Mouse (Mus musculus) kidney, postnatal 36 days (tissue): Measurements from ENCODE around the gene Phtf1.

ENCODE experiments used
- DNase-seq, 2 experiments: peaks; one replicate each; pipeline ENCODE4 v3.0.0; 2021 to 2022; ENCODE audit warnings: mixed read lengths in 2 of 2

Gene Phtf1

GRCm38 (mm10) chr3:103967861-103968691, at the start of gene Phtf1:
Gene Phtf1, plus strand, starts transcription at chr3:103968110.
- DNase-seq = peak; percentile 85 to 93

- DNase-seq = no peak
Measured at GRCm38 (mm10) chr3:103920094-103920493, 47.8 kb upstream of the Phtf1 start.

- no peak for DNase-seq
Measured at GRCm38 (mm10) chr3:103925302-103925701, 42.6 kb upstream of the Phtf1 start.

- DNase-seq = peak in 1 of 2 experiments; percentile 35
Measured at GRCm38 (mm10) chr3:103927511-103927910, 40.4 kb upstream of the Phtf1 start.

- no peak for DNase-seq
Measured at GRCm38 (mm10) chr3:103944794-103945562, 22.9 kb upstream of the Phtf1 start.

- no peak for DNase-seq
Measured at GRCm38 (mm10) chr3:103948666-103949065, 19.2 kb upstream of the Phtf1 start.

GRCm38 (mm10) chr3:103960622-103961021, 7.3 kb upstream of the Phtf1 start:
- DNase-seq = no peak

GRCm38 (mm10) chr3:103967231-103967630, 679 bp upstream of the Phtf1 start:
- DNase-seq = no peak

- peak in 1 of 2 experiments; percentile 19 for DNase-seq
Measured at GRCm38 (mm10) chr3:103968701-103969100, 791 bp downstream of the Phtf1 start.

- no peak for DNase-seq
Measured at GRCm38 (mm10) chr3:103971157-103971556, 3.2 kb downstream of the Phtf1 start.

GRCm38 (mm10) chr3:103984556-103984955, 16.6 kb downstream of the Phtf1 start:
- no peak for DNase-seq

- no peak for DNase-seq
Measured at GRCm38 (mm10) chr3:103985194-103985593, 17.3 kb downstream of the Phtf1 start.

- DNase-seq = no peak
Measured at GRCm38 (mm10) chr3:103987831-103988432, 20.0 kb downstream of the Phtf1 start.

GRCm38 (mm10) chr3:103989352-103989751, 21.4 kb downstream of the Phtf1 start:
- DNase-seq = no peak

- DNase-seq = no peak
Measured at GRCm38 (mm10) chr3:103991271-103991670, 23.4 kb downstream of the Phtf1 start.

- DNase-seq = no peak
Measured at GRCm38 (mm10) chr3:103998724-103999123, 30.8 kb downstream of the Phtf1 start.

GRCm38 (mm10) chr3:104006896-104007466, 39.1 kb downstream of the Phtf1 start:
- DNase-seq = no peak

- peak; percentile 11 to 53 for DNase-seq
Measured at GRCm38 (mm10) chr3:104007479-104007878, 39.6 kb downstream of the Phtf1 start.

GRCm38 (mm10) chr3:104009924-104010662, 42.2 kb downstream of the Phtf1 start:
- no peak for DNase-seq

GRCm38 (mm10) chr3:104011972-104012371, 44.1 kb downstream of the Phtf1 start:
- DNase-seq = no peak

GRCm38 (mm10) chr3:104017931-104018330, 50.0 kb downstream of the Phtf1 start:
- no peak for DNase-seq

GRCm38 (mm10) chr3:104019453-104019852, 51.5 kb downstream of the Phtf1 start:
- no peak for DNase-seq
